Mouse (Mus musculus) megakaryocyte, embryonic 14.5 days (primary cell): ENCODE results near the gene Tapbp. TPM values are rescaled to one million over a fixed set of nuclear protein-coding genes. Genes with fewer than 3 reads are reported as not detected.
"Not testable (repeated sequence)": the region's sequence is repeated elsewhere in the genome, so short reads cannot be mapped to it uniquely, and the experiment has no call there.

Experiments
- H3K27me3 ChIP-seq: replicated peaks from 2 replicates; pipeline ENCODE3; 2012; ENCODE audit warnings: inconsistent platforms
- H3K36me3 ChIP-seq: replicated peaks from 2 replicates; pipeline ENCODE3; 2012; ENCODE audit warnings: low read length, inconsistent platforms, mixed read lengths
- H3K4me1 ChIP-seq: 2 replicates; pipeline ENCODE4 v1.6.1; 2012; ENCODE audit warnings: inconsistent platforms
- H3K4me3 ChIP-seq: replicated peaks from 2 replicates; pipeline ENCODE3; 2012; ENCODE audit warnings: moderate library complexity, mild to moderate bottlenecking, inconsistent platforms
- H3K9me3 ChIP-seq: 2 replicates; pipeline ENCODE4 v1.6.1; 2012; ENCODE audit warnings: inconsistent platforms
- FLI1 ChIP-seq: IDR thresholded peaks from 2 replicates; pipeline ENCODE4 v1.6.1; 2012; ENCODE audit warnings: low read length, inconsistent platforms, mixed read lengths
- GATA1 ChIP-seq: IDR thresholded peaks from 3 replicates; pipeline ENCODE4 v1.6.1; 2012; ENCODE audit warnings: mixed read lengths, low read length, inconsistent platforms, borderline replicate concordance
- polyA plus RNA-seq: library from polyadenylated mRNA; stranded (reverse); fragments of >175 nt; gene quantifications from 2 replicates; pipeline ENCODE4 v1.2.3, GENCODE M21; 2012; ENCODE audit warnings: low replicate concordance; ENCODE audit not compliant: insufficient read depth

Gene Tapbp
- polyA plus RNA-seq, 1 experiment = 606 TPM

DNA sequence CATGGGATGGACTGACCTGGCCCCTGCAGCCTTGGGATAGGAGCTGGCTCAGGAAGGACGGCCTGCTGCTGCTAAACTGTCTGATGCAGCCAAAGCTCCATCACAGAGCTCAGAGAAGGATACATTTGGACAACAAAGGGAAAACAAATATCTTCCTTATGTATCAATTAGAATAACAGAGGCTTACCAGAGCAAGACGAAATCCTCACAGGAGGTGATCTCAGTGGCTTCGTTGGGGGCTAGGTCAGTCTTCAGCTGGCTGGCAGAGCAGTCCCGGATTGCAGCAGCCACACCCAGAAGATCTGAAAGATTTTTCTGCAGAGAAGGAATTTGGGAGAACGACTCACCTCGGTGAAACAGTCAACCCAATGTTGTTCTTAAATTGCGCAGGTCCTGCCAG, 23.3 kb upstream of the Tapbp start:
- Histone ChIP-seq H3K4me1 (peaks cover 20% of the 10 kb centered on the region), H3K9me3 (no peaks in the 10 kb centered on the region), H3K4me3 (no peak overlapping the region), H3K27me3 (no peaks in the 10 kb centered on the region), H3K36me3 (no peaks in the 10 kb centered on the region)
- TF ChIP-seq FLI1 (no peak), GATA1 (no peak)

- H3K27me3 ChIP-seq, H3K36me3 ChIP-seq, H3K4me3 ChIP-seq, H3K9me3 ChIP-seq: not testable (repeated sequence)
- H3K4me1 ChIP-seq = peaks cover 17% of the 10 kb centered on the region
Observed at GRCm38 (mm10) chr17:33893011-33893410, 22.7 kb upstream of the Tapbp start.

DNA sequence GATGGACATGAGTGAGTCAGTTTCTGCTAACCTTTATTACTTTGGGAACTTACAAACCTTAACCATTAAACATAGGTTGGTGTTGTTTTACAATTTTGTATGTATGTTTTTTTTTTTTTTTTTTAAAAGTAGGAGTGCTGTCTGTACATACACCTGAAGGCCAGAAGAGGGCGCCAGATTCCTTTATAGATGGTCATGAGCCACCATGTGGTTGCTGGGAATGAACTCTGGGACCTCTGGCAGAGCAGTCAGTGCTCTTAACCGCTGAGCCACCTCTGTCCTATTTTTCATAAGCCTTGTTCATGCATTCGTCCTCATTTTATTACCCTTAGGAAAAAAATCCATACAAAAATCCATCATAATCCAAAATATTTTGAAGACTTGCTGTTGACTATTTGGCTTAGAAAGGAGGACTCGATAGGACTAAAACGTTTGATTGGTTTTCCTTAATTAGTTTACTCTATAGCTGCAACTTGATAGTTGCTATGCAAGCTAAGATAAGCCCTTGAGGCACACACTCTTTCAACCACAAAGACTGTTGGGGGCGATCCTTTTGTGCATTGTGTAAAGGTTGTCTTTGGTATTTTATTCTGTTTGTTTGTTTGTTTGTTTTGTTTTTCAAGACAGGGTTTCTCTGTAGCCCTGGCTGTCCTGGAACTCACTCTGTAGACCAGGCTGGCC, 18.4 kb upstream of the Tapbp start:
- Histone ChIP-seq H3K4me1 (peaks cover 20% of the 10 kb centered on the region), H3K4me3 (no peak overlapping the region)

DNA sequence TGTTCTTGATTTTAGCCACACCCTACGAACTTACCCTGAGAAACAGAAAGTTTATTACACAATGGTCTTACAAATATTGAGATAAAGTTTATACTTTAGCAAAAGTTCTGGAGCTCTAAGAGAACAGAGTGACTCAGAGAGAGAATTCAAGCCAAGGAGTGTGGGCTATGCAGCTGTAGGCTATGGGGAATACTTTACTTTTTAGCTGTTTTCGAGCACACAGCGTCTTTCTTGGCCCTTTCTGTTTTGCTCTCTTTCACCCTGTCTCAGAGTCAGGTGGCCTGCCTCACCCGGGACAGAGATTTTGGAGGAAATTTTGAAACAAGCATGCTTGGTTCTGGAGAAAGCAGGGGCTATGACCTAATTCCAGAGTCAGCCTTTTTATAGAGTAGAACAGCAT, 17.5 kb upstream of the Tapbp start:
- H3K36me3 ChIP-seq, H3K9me3 ChIP-seq, H3K4me3 ChIP-seq, H3K27me3 ChIP-seq: not testable (repeated sequence)
- H3K4me1 ChIP-seq = peaks cover 27% of the 10 kb centered on the region

More for the DNA sequence above, 18.4 kb upstream of the Tapbp start:
- Histone ChIP-seq H3K9me3 (no peaks in the 10 kb centered on the region), H3K36me3 (no peaks in the 10 kb centered on the region), H3K27me3 (no peaks in the 10 kb centered on the region)
- TF ChIP-seq FLI1 (no peak), GATA1 (no peak)

GRCm38 (mm10) chr17:33899642-33900041, 16.1 kb upstream of the Tapbp start:
- peaks cover 36% of the 10 kb centered on the region for H3K4me1 ChIP-seq
- no peak overlapping the region for H3K4me3 ChIP-seq
- H3K9me3 ChIP-seq = no peaks in the 10 kb centered on the region
- H3K27me3 ChIP-seq = no peaks in the 10 kb centered on the region
- TF ChIP-seq GATA1 (no peak), FLI1 (no peak)
- no peaks in the 10 kb centered on the region for H3K36me3 ChIP-seq

DNA sequence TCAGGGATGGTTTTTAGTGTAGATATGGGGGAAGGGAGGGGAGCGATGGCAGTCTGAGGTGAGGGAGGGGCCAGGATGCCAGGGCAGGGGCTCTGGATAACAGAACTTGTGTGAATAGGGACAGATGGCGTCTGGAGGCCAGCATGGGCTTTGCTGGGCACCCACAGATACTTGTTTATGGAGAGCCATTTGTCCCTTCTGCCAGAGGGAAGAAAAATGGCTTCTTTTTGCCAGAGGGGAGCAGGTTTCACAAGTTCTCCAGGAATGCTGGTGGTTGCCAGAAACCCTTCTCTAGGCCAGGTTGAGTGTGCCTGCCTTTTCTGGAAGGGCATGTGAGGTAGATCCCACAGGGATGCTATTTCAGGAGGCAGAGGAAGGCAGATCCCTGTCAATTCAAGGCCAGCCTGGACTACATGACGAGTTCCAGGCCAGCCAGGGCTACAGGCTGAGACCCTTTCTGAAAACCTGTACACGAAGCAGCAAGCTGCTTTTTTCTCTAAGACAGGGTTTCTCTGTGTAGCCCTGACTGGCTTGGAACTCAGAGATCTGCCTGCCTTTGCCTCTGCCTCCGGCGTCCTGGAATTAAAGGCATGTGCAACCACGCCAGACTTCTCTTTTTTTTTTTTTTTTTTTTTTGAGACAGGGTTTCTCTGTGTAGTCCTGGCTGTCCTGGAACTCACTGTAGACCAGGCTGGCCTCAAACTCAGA, 15.3 kb upstream of the Tapbp start:
- Histone ChIP-seq H3K4me3 (no peak overlapping the region), H3K36me3 (no peaks in the 10 kb centered on the region), H3K9me3 (no peaks in the 10 kb centered on the region), H3K4me1 (peaks cover 36% of the 10 kb centered on the region), H3K27me3 (no peaks in the 10 kb centered on the region)
- TF ChIP-seq GATA1 (no peak), FLI1 (no peak)

GRCm38 (mm10) chr17:33900989-33901314, 14.7 kb upstream of the Tapbp start:
- Histone ChIP-seq H3K9me3 (no peaks in the 10 kb centered on the region), H3K27me3 (no peaks in the 10 kb centered on the region), H3K4me1 (peaks cover 36% of the 10 kb centered on the region), H3K36me3 (no peaks in the 10 kb centered on the region), H3K4me3 (no peak overlapping the region)
- TF ChIP-seq GATA1 (no peak), FLI1 (no peak)

- TF ChIP-seq FLI1 (no peak), GATA1 (no peak)
- Histone ChIP-seq H3K4me3 (no peak overlapping the region), H3K36me3 (no peaks in the 10 kb centered on the region), H3K4me1 (peaks cover 37% of the 10 kb centered on the region), H3K27me3 (no peaks in the 10 kb centered on the region), H3K9me3 (no peaks in the 10 kb centered on the region)
Observed at GRCm38 (mm10) chr17:33901653-33902052, 14.0 kb upstream of the Tapbp start.

DNA sequence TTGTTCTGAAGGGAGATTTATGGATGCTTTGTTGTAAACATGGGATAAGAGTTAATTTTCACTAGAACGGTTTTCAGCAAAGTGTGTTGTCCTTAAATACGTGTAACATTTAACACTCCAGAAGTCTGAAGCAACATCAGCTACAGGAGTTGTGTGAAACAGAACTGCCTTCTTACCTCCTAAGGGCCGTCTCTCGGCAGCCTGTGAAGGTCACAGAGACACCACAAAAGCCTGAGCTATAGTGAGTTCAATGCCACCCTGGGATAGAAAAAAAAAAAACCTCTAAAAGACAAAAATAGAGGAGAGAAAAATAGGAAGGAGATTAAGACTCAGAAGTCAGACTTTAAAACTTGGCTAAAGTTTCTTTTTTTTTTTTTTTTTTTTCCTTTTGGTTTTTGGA, 13.6 kb upstream of the Tapbp start:
- peaks cover 40% of the 10 kb centered on the region for H3K4me1 ChIP-seq
- TF ChIP-seq GATA1 (no peak), FLI1 (no peak)
- H3K4me3 ChIP-seq = no peak overlapping the region

DNA sequence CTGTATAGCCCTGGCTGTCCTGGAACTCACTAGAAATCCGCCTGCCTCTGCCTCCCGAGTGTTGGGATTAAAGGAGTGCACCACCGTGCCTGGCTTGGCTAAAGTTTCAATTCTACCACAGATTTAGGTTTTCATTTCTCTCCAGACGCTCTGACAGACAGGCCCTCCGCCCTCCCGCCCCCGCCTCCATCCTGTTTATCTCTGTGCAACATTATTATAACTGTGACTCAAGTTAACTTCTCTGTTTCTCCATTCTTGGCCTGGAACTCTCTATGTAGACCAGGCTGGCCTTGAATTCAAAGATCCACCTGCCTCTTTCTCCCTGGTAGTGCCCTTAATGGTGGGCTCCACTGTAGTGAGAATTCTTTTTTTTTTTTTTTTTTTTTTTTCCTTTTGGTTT, 13.2 kb upstream of the Tapbp start:
- Histone ChIP-seq H3K4me3 (no peak overlapping the region), H3K27me3 (no peaks in the 10 kb centered on the region), H3K36me3 (no peaks in the 10 kb centered on the region), H3K4me1 (peaks cover 37% of the 10 kb centered on the region), H3K9me3 (no peaks in the 10 kb centered on the region)
- TF ChIP-seq GATA1 (no peak), FLI1 (no peak)

More for the DNA sequence above, 13.6 kb upstream of the Tapbp start:
- Histone ChIP-seq H3K27me3 (no peaks in the 10 kb centered on the region), H3K9me3 (no peaks in the 10 kb centered on the region), H3K36me3 (no peaks in the 10 kb centered on the region)

GRCm38 (mm10) chr17:33903911-33904651, 11.6 kb upstream of the Tapbp start:
- not testable (repeated sequence) for H3K9me3 ChIP-seq, H3K27me3 ChIP-seq, H3K36me3 ChIP-seq, H3K4me3 ChIP-seq
- peaks cover 45% of the 10 kb centered on the region for H3K4me1 ChIP-seq

GRCm38 (mm10) chr17:33904835-33905234, 10.9 kb upstream of the Tapbp start, which contains the start of gene Platr17:
Gene Platr17 (plus strand): TSS chr17:33905135.
- H3K4me1 ChIP-seq = peaks cover 44% of the 10 kb centered on the region
- H3K27me3 ChIP-seq, H3K9me3 ChIP-seq, H3K36me3 ChIP-seq, H3K4me3 ChIP-seq: not testable (repeated sequence)
